Mouse (Mus musculus): ENCODE data around the gene P2ry6.

GRCm38 (mm10) chr7:100960462-100960861 is 14.0 kb downstream of the P2ry6 start:
- TF ChIP-seq GATA1 (IDR thresholded peaks at IDR 0.05; ENCODE audit: borderline replicate concordance, low read length), result no peak
- no peak for TF ChIP-seq FLI1 (IDR thresholded peaks at IDR 0.05; ENCODE audit: low read length)

Data from megakaryocyte, embryonic 14.5 days (primary cell).